Mouse (Mus musculus): ENCODE results near the gene Ankrd39. TPM values are rescaled to one million over a fixed set of nuclear protein-coding genes. Genes with fewer than 3 reads are reported as not detected.

Gene Ankrd39
- total RNA-seq, 2 experiments from 2014 or later = 11.9 to 15.8 TPM

DNA sequence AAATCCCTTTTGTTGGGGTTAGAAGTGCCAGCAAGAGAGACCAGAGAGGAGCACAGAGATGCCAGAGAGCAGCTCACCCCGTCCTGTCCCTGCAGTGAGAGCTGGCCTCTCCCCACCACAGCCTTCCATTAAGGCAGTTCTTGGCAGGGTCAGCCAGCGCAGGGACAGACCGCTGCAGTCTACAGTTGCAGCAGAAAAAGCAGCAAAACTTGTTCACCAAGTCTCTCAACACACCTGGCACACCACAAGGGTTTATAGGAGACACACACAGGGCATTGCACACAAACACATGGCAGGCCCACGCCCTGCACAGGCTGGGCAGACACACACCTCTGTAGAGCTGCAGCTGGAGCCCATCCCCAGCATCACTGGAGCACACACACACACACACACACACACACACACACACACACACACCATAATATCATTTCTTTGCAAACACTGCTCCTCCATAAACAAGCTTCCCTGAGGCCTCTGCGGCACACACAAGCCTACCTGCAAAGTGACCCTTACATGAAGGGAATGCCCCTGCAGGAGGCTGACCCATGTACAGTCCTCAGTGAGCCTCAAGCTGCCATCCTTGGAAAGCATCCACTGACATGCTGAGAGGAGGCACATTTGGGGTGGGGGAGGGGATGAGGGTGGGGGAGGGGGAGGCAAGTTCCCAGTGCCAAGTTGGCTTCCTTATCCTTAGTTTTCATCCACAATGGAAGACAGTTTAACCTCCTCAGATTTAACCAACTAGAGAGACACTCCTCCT is 27.1 kb upstream of the Ankrd39 start:
- DNase-seq (ENCODE audit: low spot score in 2 of 2) = no peak
- intact Hi-C loops (cut with DNase I) = no loop called here

DNA sequence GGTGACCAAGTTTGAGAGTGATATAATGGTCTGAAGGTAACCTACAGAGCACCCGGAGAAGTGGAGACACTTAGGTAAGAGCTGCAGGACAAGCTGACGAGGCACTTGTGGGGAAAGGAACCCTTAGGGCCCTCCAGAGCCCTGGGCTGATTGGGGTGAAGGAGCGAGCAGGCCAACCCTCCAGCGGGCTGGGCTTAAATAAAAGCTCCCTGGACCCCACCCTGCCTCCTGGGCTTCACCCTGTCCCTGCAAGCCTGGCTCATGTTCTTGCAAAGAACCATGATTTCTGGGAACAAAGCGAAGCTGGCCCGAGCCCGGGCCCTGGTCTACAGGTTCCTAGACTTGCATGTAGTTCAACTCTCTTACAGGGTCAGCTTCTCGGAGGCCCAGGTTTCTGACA is 26.3 kb upstream of the Ankrd39 start:
- no peak for DNase-seq (ENCODE audit: low spot score in 2 of 2)
- intact Hi-C loops (cut with DNase I) = no loop called here

DNA sequence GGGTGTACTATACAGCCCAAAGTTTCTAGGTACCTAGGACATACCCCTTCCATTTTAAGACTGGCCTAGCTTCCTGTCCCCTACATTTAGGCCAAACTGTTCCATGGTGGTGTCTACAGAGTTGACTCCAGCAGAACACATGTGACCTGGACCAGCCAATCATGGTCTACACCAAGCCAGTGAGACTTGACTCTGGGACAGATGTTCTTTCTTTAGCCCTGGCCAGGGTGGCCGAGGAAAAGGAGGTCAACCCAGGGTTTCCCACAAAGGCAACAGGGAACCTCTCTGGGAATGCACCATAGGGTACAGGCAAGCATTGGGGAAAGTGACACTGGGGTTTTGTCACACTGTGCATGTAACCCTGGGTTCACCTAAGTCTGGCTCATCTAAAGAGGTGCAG is 25.5 kb upstream of the Ankrd39 start:
- intact Hi-C loops (cut with DNase I) = no loop called here
- DNase-seq (ENCODE audit: low spot score in 2 of 2) = no peak

DNA sequence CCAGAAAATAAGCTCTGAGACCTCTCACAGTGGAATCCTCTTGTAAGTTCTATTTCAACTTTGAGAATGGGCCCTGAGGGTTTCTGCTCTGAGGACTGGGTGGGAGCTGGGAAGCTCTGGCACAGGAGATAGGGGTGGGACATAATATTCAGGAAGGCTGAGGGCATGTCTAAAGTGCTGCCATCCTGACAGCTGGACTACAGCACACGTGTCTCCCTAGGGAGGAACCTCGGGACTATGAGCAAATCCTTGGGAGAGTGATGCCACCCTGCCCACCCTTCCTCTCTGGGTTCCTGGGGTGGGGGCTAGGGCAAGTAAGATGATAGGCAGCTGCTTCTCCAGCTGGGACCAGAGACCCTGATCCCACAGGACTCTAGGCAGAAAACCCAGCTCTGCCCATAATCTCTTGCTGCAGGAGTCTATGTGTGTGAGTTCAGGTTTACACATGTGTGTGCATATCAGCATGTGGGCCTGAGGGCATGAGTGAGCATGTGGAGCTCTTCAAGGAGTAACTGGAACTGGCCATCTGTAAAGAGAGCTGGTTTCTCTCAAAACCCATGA is 25.0 kb upstream of the Ankrd39 start:
- DNase-seq (ENCODE audit: low spot score in 2 of 2) = no peak

DNA sequence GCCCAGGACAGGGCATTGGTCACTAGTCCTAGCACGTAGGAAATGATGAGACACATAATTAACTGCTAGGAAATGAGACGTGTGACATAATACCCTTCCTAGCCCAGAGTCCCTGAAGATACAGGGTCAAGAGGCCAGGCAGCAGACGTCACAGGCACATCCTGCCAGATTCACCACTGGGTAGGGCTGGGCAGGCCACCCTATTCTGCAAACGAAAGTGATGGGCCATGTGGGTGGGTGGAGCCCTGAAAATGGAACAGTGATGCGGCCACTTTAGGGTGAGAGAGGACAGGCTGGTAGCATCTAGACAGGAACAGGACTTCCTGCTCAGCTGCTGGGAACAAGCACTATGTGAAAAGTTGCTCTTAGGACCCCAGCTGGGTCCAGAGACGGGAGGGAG is 24.4 kb upstream of the Ankrd39 start:
- intact Hi-C loops (cut with DNase I) = no loop called here
- DNase-seq (ENCODE audit: low spot score in 2 of 2) = no peak

More for the DNA sequence above, 25.0 kb upstream of the Ankrd39 start:
- intact Hi-C loops (cut with DNase I) = no loop called here

DNA sequence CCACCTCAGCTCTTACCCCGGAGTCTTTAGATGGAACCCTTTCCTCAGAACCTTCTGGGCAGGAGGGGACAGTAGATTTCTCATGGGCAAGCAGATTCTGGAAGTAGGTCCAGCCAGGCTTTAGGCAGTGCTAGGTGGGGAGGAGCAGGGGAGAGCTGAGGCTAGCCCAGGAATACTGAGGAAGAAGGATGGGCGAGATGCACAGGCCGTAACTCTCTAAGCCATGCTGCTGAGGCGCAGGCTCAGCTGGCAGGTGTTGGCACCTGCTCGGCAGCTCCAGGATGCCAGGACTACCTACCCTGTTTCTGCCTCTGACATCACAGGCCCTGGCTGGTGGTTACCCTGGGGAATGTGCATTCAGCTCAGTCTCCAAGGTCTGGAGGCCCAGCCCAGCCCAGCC is 23.1 kb upstream of the Ankrd39 start:
- intact Hi-C loops (cut with DNase I) = no loop called here
- DNase-seq (ENCODE audit: low spot score in 2 of 2) = no peak

DNA sequence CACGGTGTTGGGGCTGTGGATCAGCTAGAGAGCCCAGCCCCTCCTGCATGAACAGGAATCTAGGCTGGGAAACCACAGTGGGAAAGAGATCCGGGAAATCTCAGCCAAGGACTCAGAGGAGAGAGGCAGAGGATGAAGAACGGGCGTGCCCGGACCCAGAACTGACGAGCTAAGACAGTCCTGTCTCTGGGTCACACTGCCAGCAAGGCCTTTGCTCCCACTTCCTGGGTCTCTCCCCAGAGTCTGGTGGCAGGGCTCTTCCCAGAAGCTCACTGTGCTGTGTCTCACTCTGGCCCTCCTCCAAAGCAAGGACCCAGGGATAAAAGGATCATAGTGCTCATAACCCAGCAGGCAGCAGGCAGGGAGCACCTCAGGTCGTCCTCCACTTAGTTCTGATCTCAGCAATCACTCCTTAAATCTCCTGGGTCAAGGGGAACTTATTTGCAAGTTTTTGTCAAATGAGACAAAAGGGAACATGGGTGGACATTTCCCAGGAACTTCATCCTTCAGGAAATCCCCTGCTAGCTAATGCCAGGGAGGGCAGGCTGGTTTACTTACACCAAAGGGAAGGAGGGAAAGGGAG is 22.5 kb upstream of the Ankrd39 start:
- no peak for DNase-seq (ENCODE audit: low spot score in 2 of 2)
- intact Hi-C loops (cut with DNase I) = no loop called here

DNA sequence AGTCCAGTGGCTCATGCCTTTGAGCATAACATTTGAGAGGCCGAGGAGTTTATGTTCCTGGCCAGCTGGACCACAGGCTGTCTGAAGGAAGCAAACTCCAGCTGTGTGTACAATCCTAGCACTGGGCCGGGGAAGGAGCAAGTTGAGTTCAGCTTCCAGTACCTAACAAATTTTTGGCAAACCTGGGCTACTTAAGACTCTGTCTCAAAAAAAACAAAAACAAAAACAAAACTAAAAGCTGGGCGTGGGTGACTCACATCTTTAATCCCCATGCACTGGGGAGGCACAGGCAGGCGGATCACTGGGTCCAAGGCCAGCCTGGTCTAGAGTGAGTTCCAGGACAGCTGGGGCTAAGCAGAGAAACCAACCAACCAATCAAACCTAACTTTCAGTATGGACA is 21.5 kb upstream of the Ankrd39 start:
- intact Hi-C loops (cut with DNase I) = no loop called here
- no peak for DNase-seq (ENCODE audit: low spot score in 2 of 2)

DNA sequence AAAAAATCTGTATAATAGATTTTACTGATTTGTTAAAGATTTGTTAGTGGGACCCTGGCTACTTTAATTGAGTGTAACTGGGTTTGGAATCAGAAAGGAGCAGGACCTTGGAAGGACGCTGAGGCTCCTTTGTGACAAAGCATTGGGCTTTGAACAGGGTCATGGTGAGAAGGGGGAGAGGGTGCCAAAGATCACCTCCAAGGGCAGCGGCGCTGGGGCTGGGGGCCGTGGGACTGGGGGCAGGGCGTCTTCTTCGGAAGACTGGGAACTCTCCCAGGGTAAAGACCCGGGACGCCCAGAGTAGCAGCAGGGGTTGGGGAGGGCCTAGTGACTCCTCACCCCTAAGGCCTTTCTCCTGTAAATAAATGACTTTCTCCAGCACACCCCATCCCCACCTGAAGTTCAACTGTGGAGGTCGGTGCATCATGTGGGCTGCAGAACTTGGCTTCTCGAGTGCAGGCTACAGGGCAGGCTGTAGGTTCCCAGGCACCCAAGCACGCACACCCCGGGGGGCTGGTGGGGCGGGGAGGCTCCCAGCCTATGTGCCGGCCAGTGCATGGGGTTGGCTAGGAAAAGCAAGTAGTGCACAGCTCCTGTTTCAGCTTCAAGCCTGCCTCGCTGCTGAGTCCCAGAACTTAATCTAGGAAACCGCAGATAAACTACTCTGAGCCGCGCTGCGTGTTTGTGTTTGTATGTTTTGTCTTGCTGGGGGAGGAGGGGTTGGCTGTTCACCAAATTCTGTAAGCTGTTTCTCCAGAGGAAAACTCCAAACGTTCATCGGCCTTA is 20.8 kb upstream of the Ankrd39 start:
- no peak for DNase-seq (ENCODE audit: low spot score in 2 of 2)
- intact Hi-C loops (cut with DNase I) = no loop called here

DNA sequence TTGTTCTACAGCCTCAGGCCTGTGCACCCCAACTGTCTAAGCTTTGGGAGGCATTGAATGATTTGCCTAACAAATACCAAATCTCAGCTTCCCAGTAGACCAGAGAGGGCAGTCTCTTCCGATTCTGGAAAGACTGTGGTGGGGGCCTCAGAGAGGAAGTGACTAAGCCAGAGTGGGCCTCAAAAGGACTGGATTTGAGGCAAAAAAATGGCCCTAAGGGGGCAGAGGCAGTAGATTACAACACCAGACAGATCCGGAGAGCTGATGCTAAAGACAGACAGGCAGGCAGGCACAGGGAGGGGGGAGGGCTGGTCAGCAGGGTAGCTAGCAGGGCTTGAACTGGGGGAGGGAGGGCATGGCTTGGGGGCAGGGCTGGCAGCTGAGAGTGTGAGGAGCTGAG is 19.2 kb upstream of the Ankrd39 start:
- intact Hi-C loops (cut with DNase I) = no loop called here
- no peak for DNase-seq (ENCODE audit: low spot score in 2 of 2)

DNA sequence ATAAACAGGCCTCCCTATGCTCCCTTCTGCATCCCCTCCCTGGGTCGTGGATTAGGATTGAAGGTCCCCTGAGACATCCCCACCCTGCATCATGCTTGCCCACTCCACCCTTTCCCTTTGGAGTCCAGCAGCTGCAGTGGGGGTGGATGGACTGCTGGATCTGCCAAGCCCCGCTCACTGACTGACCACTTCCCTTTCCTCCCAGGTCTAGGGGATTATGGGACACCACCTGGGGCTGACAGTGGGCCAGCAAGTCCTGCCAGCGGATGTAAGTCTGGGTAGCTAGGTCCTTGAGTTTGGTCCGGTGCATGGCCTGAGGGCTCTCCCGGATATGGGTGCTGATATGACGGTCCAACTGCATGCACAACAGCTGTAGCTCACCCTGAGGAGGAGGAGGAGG is 16.9 kb upstream of the Ankrd39 start:
- intact Hi-C loops (cut with DNase I) = no loop called here
- no peak for DNase-seq (ENCODE audit: low spot score in 2 of 2)

DNA sequence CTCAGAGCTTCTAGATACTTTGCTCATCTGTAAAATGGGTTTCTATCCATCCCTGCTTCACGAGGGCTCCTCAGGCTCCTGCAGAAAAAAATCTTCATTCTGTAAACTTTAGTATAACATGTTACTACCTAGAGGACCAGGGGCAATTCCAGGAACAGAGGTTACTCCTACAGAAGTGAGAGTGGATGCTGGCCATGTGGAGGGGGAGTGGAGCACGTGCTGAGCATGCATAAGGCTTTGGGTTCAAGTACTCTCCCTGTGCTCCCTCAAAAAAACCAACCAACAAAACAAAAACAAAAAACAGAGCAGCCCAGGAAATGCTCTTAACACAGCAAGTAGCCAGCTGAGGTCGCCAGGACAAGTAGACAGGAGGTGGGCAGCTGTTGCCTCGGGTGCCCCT is 16.4 kb upstream of the Ankrd39 start:
- intact Hi-C loops (cut with DNase I) = no loop called here
- DNase-seq (ENCODE audit: low spot score in 2 of 2) = no peak

DNA sequence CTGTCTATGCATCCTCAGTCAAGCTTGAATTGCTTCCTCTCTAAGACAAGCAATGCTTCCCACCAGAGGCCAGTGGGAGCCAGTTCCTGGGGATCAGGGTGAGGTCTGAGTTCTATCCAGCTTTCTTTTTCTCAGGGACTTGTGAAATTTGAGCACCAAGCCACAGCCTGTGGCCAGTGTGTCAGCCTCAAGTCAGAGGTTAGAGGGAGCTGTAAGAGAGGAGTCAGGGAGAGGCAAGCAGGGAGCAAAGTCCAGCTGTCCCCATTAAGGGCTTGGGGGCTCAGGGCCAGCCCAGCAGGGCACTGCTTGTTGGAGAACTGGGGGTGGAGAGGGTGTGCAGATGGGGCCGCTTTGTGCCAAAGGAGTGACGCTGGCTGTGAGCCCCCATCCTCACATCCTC is 16.0 kb upstream of the Ankrd39 start:
- intact Hi-C loops (cut with DNase I) = no loop called here
- no peak for DNase-seq (ENCODE audit: low spot score in 2 of 2)

DNA sequence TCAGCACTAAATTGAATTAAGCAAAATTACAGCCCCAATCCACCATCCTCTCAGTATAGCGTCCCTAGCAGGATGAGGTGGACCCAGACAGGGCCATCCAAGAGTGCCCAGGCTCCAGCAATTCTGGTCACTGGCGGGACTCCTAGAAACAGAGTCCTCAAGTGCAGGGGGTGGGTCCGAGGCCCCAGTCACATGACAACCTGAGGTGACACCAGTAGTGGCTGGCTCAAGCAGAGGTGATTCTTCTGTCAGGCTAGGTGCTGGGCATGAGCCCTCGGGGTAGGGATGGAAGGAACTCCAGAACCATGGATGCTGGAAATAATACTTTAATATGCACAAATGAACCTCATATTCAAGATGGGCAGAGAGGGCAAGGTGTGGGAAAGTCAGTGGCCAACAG is 15.1 kb upstream of the Ankrd39 start:
- no peak for DNase-seq (ENCODE audit: low spot score in 2 of 2)
- intact Hi-C loops (cut with DNase I) = no loop called here

DNA sequence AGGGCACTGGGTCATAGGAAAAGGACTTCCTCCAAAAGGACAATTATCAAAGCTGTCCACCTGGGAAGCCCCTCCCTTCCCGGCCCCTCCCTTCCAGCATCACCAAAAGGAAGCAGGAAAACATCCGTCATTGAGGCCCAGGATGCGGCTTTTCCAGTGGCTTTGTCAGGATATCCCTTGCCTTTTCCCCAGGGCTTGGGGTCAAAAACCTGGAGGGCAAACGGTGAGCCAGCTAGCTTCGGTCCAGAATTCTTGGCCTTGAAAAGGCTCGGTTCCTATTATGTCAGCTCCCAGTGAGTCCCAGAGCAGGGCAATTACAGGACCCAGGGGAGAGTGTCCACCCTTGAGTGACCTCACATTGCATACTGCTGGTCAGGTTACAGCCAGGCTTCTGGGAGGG is 13.7 kb upstream of the Ankrd39 start:
- intact Hi-C loops (cut with DNase I) = no loop called here
- no peak for DNase-seq (ENCODE audit: low spot score in 2 of 2)

DNA sequence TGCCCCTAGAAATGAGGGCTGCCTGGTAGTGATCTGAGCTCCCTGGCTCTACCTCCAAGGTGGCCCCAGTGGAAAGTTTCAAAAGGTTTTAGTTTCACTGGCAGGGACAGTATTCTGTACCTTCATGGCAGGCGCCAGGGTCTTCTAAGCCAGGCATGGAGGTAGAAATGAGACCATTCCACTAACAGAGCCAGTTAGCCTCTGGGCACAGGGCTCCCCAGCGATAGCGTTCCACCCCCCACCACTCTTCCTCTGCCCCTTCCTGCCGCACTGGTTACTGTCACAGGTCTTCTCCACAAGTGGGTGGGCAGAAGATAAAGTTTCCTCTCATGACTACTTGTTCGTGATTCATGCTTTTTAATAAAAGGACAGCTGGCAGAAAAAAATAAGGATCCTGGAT is 12.6 kb upstream of the Ankrd39 start:
- intact Hi-C loops (cut with DNase I) = loop anchor here (5.0 kb wide), 1 partner anchor 47 kb away; no protein-coding TSS in a partner anchor
- DNase-seq (ENCODE audit: low spot score in 2 of 2) = no peak

DNA sequence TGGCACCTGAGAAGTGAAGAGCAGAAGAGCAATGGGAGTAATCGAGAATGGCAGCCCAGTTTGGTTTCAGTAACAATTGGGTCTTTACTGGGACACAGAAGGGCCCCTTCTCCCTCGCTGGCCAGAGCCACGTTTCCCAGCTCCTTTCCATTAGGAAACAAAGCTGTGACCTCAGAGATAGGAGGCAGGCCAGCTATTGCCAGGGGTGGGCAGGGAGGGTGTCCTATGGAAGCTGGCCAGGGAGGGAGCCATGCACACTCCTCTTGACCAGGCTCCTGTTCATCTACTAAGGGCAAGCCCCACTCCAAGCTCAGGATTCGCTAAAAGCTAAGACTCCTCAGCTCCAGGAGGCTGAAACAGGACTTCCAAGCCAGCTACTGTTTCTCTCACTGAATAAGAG is 12.0 kb upstream of the Ankrd39 start:
- no peak for DNase-seq (ENCODE audit: low spot score in 2 of 2)
- intact Hi-C loops (cut with DNase I) = loop anchor here (5.0 kb wide), 1 partner anchor 48 kb away; no protein-coding TSS in a partner anchor

DNA sequence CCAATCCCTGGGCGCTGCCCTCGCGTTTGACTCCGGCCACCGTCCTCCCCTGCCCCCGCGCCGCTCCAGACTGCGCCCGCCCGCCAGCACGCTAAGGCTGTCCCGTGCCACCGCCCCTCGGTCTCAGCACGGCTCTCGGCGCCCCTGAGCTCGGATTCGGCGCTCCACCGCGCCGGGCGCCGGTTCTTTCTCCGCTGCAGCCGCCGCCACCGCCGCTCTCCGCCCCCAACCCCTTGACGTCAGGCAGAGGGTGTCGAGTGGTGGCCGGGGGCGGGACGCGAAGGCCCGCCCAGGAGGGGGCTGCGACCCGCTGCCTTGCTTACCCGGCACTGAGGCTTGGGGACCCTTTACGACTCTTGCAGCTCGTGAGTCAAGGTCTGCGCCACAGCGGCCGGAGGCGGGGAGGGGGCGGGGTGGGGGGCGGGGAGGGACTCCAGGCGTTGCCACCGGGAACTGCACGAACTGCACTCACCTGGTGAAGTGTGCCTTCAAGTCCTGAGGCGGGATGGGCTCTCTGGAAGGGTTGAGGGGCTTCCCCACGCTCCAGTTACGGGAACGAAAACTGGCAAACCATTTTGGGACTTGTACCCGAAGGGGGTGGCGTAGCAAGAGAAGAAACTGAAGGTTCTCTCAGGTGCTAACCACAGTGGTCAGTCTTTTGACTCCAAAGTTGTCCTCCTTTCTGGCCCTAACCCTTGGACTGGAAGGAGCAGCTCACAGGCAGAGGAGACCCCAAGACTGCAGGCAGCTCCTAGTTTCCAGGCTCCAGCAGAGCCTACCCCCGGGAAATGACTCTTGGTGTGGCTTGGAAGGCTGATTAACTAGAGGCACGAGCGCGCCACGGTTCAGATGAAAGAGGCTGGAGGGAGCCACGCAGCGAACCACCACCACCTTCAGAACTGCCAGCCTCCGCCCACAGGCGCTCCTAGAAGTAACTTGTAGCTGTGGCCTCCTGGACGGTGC is 11.1 kb upstream of the Ankrd39 start, which contains the start of gene Sema4c:
Sema4c (minus strand) TSS at position 319 of the 963 bp plus-strand sequence.
- peak; percentile 74 to 84 for DNase-seq (ENCODE audit: low spot score in 2 of 2)
- intact Hi-C loops (cut with DNase I) = loop anchor here (5.0 kb wide), 1 partner anchor 49 kb away; no protein-coding TSS in a partner anchor

DNA sequence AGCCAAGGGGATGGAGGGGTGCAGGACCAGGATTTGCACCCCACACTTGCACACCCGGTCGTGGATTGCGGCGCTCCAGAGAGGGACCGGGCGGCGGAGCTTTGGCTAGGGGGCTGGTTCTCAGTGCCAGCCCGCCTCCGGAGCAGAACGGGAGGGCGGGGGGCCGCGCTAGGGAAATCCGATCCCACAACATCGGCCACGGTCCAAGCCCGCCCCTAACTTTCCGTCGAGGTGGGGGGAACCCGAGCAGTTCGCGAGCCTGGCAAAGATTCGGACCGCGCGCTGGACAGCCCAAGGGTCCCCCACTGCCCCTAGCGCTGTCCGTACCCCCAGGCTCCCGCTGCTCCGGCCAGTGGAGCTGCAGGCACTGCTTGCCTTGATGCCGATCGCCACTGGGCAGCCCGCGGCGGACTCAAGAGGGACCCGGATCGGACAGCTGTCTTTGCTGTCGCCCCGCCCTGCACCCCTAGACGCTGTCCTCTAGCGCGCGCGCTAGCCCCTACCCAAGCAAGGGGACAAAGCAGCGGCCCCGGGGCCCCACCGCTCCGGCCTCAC is 10.3 kb upstream of the Ankrd39 start:
- peak; percentile 79 to 81 for DNase-seq (ENCODE audit: low spot score in 2 of 2)
- intact Hi-C loops (cut with DNase I) = loop anchor here (2.0 to 5.0 kb wide), 2 partner anchors 50 to 77 kb away; no protein-coding TSS in a partner anchor
